Mouse (Mus musculus): ENCODE measurements around the gene Polr3e. TPM values are rescaled to one million over a fixed set of nuclear protein-coding genes. Genes with fewer than 3 reads are reported as not detected.

Polr3e gene
- polyA plus RNA-seq, 1 experiment from 2014 or later: 27.1 TPM

- WGBS: 69% methylated on average over 7 of the region's 7 CpGs
- ATAC-seq (replicated peaks; ENCODE audit: low FRiP score) (no peak), DNase-seq (ENCODE audit: low spot score) (no peak)
- no peaks in the 10 kb centered on the region for H3K27me3 ChIP-seq (ENCODE audit: control insufficient read depth, insufficient read depth, low read length)
- no peak overlapping the region for H3K27ac ChIP-seq (ENCODE audit: low read depth, low read length)
- 0 out of 2 replicates have a peak, but pooled peaks cover 5% of the 10 kb centered on the region for H3K4me1 ChIP-seq (replicated peaks; ENCODE audit: control insufficient read depth, insufficient read depth, low read length)
- H3K4me3 ChIP-seq (ENCODE audit: low read depth, low read length): no peak overlapping the region
- no peak overlapping the region for H3K4me2 ChIP-seq (ENCODE audit: low read depth, low read length, severe bottlenecking)
- H3K9ac ChIP-seq (ENCODE audit: low read length): no peak overlapping the region
- H3K9me3 ChIP-seq (ENCODE audit: control insufficient read depth, low read length): no peaks in the 10 kb centered on the region
- no peaks in the 10 kb centered on the region for H3K36me3 ChIP-seq (ENCODE audit: control insufficient read depth, insufficient read depth, low read length)
Observed at GRCm38 (mm10) chr7:120977063-120977462, 59.5 kb downstream of the Polr3e start.

- WGBS: 89% methylated on average over 4 of the region's 4 CpGs
- no peak for ATAC-seq (replicated peaks; ENCODE audit: low FRiP score)
- Histone ChIP-seq H3K4me1 (replicated peaks; ENCODE audit: control insufficient read depth, insufficient read depth, low read length) (0 out of 2 replicates have a peak, but pooled peaks cover 5% of the 10 kb centered on the region), H3K9me3 (ENCODE audit: control insufficient read depth, low read length) (no peaks in the 10 kb centered on the region), H3K4me3 (ENCODE audit: low read depth, low read length) (no peak overlapping the region), H3K4me2 (ENCODE audit: low read depth, low read length, severe bottlenecking) (no peak overlapping the region), H3K27me3 (ENCODE audit: control insufficient read depth, insufficient read depth, low read length) (no peaks in the 10 kb centered on the region), H3K27ac (ENCODE audit: low read depth, low read length) (no peak overlapping the region), H3K9ac (ENCODE audit: low read length) (no peak overlapping the region), H3K36me3 (ENCODE audit: control insufficient read depth, insufficient read depth, low read length) (no peaks in the 10 kb centered on the region)
- no peak for DNase-seq (ENCODE audit: low spot score)
Observed at GRCm38 (mm10) chr7:120980041-120980440, 62.5 kb downstream of the Polr3e start.

DNA sequence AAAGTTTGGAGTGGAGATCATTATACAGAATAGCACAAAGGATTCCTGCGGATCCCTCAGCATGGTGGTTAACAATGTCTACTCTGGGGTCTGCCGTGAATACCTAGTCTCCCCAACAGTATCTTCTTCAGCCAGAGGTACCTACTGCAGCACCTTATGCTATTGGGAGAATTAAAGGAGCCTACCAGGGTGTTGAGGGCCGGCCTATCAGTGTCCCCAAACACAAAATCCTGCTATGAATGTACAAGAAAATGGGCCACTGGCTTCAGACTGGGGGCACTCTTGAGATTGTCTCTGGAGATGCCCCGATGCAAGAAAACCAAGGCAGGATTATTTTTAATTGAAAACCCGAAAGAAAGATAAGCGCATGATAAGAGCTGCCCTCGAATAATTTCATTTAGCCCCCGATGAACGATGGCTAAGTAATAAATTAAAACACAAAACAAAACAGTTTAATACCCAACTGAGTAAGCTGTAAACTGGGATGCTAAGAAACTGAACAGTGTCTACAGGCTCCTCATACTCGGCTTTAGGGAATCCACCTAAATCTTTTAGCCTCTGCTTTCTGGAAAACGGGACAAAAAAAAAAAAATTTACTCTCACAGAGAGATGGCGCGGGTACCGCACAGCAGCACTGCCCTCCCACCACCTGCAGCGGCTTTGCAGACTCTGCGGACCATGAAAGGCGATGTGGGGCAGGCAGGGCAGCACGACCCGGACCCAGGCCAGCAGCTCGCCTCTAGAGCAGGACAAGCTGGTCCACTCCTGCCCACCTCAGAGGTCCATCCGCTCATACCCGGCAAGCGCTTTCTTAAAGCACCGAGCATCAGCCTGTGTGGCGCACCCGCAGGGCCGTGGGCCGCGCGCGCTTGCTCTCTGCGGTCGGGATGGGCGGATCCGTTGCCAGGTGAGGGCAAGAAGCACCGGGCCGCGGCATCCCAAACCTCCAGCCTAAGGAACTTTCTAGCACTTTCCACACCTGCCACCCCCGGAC is 63.7 kb downstream of the Polr3e start:
- H3K4me1 ChIP-seq (replicated peaks; ENCODE audit: control insufficient read depth, insufficient read depth, low read length): 0 out of 2 replicates have a peak, but pooled peaks cover 3% of the 10 kb centered on the region
- H3K27me3 ChIP-seq (ENCODE audit: control insufficient read depth, insufficient read depth, low read length): no peaks in the 10 kb centered on the region

DNA sequence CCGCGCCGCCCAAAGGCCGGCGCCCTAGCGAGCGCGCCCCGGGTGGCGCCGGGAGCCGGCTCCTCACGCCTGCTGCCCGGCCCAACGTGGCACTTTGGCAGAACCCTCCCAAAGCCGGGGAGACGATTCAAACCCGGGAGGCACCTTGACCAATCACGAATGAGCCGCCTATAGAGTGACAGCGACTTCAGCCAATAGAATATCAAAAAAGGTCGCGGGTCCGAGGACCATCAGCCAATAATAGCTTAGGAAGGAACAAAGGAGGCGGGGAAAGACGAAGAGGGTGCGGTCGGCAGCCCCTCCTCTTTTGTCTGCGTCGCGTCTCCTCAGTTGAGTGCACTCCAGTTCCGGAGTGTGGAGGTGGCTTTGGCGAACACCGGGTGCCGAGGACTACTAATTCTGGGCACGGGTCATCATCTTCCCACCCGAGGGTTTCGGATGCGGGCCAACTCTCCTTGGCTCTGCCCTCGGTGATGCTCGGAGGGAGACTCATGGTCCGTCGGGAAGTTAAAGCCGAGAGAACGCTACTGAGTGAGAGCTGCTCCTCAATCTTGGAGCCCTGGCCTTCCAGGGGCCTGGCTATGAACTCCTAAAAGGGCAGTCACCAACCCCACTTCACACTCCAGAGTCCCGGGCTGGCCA is 64.8 kb downstream of the Polr3e start, which contains the start of the genes Cdr2 and Mfsd13b:
Cdr2 (minus strand) TSS at position 113 of the 642 bp plus-strand sequence.
Mfsd13b (plus strand) TSS at position 310 of the 642 bp plus-strand sequence.
- under 1% methylated on average over 46 of the region's 46 CpGs for WGBS
- Histone ChIP-seq H3K4me2 (ENCODE audit: low read depth, low read length, severe bottlenecking) (peak within 1 kb of the TSS; percentile 88), H3K4me3 (ENCODE audit: low read depth, low read length) (peak within 1 kb of the TSS; percentile 84), H3K9me3 (ENCODE audit: control insufficient read depth, low read length) (no peaks in the 10 kb centered on the region), H3K36me3 (ENCODE audit: control insufficient read depth, insufficient read depth, low read length) (no peaks in the 10 kb centered on the region), H3K9ac (ENCODE audit: low read length) (peak within 1 kb of the TSS; percentile 86), H3K4me1 (replicated peaks; ENCODE audit: control insufficient read depth, insufficient read depth, low read length) (0 out of 2 replicates have a peak, but pooled peaks cover 3% of the 10 kb centered on the region), H3K27ac (ENCODE audit: low read depth, low read length) (peak within 1 kb of the TSS; percentile 71), H3K27me3 (ENCODE audit: control insufficient read depth, insufficient read depth, low read length) (no peaks in the 10 kb centered on the region)
- DNase-seq (ENCODE audit: low spot score) (peak; percentile 93), ATAC-seq (replicated peaks; ENCODE audit: low FRiP score) (peak; percentile 98)

More for the DNA sequence above, 63.7 kb downstream of the Polr3e start:
- Histone ChIP-seq H3K4me3 (ENCODE audit: low read depth, low read length) (peak overlapping the region; percentile 84), H3K9me3 (ENCODE audit: control insufficient read depth, low read length) (no peaks in the 10 kb centered on the region), H3K36me3 (ENCODE audit: control insufficient read depth, insufficient read depth, low read length) (no peaks in the 10 kb centered on the region), H3K4me2 (ENCODE audit: low read depth, low read length, severe bottlenecking) (peak overlapping the region; percentile 88), H3K27ac (ENCODE audit: low read depth, low read length) (peak overlapping the region; percentile 39), H3K9ac (ENCODE audit: low read length) (peak overlapping the region; percentile 86)
- WGBS: 3% methylated on average over 39 of the region's 39 CpGs
- ATAC-seq (replicated peaks; ENCODE audit: low FRiP score) (peak; percentile 47), DNase-seq (ENCODE audit: low spot score) (peak; percentile 80)

DNA sequence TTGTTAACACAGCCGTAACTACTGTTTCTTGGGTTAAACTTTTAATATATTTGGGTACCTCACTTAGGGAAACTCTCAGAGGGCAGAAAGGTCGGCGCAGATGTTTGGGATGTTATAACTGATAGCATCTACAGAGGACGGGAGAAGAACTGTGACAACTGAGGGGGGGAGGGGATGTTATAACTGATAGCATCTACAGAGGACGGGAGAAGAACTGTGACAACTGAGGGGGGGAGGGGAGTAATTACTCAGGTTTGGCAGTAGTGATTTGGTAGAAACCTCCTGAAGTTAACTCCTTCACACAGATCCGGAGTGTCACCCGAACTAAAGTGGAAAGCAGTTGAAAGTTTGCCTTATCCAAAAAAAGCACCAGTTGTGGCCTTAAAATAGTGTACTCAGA is 65.4 kb downstream of the Polr3e start:
- whole genome bisulfite sequencing: 15% methylated on average over 7 of the region's 7 CpGs
- Histone ChIP-seq H3K27ac (ENCODE audit: low read depth, low read length) (no peak overlapping the region), H3K36me3 (ENCODE audit: control insufficient read depth, insufficient read depth, low read length) (no peaks in the 10 kb centered on the region), H3K27me3 (ENCODE audit: control insufficient read depth, insufficient read depth, low read length) (no peaks in the 10 kb centered on the region), H3K4me1 (replicated peaks; ENCODE audit: control insufficient read depth, insufficient read depth, low read length) (0 out of 2 replicates have a peak, but pooled peaks cover 3% of the 10 kb centered on the region), H3K4me3 (ENCODE audit: low read depth, low read length) (peak overlapping the region; percentile 84), H3K4me2 (ENCODE audit: low read depth, low read length, severe bottlenecking) (peak overlapping the region; percentile 88), H3K9me3 (ENCODE audit: control insufficient read depth, low read length) (no peaks in the 10 kb centered on the region), H3K9ac (ENCODE audit: low read length) (peak overlapping the region; percentile 84)
- ATAC-seq (replicated peaks; ENCODE audit: low FRiP score) (0 out of 2 replicates have a peak, but pooled peaks have one; percentile 6), DNase-seq (ENCODE audit: low spot score) (no peak)

- no peak overlapping the region for H3K4me3 ChIP-seq (ENCODE audit: low read depth, low read length)
- H3K27ac ChIP-seq (ENCODE audit: low read depth, low read length): no peak overlapping the region
- DNase-seq (ENCODE audit: low spot score) (no peak), ATAC-seq (replicated peaks; ENCODE audit: low FRiP score) (no peak)
- H3K9ac ChIP-seq (ENCODE audit: low read length): no peak overlapping the region
- no peak overlapping the region for H3K4me2 ChIP-seq (ENCODE audit: low read depth, low read length, severe bottlenecking)
- no peaks in the 10 kb centered on the region; the same call in 1 of the 2 replicates for H3K9me3 ChIP-seq (ENCODE audit: control insufficient read depth, low read length)
- H3K27me3 ChIP-seq (ENCODE audit: control insufficient read depth, insufficient read depth, low read length): no peaks in the 10 kb centered on the region
- H3K36me3 ChIP-seq (ENCODE audit: control insufficient read depth, insufficient read depth, low read length): no peaks in the 10 kb centered on the region
- 70% methylated on average over 8 of the region's 8 CpGs for WGBS
- no peaks in the 10 kb centered on the region for H3K4me1 ChIP-seq (replicated peaks; ENCODE audit: control insufficient read depth, insufficient read depth, low read length)
Observed at GRCm38 (mm10) chr7:120991191-120991590, 73.6 kb downstream of the Polr3e start.

Other genes with a start within 250 kb of the Polr3e start
- 0.39 and 0.60 TPM in 2 replicates for gene Pdzd9, start 247.4 kb upstream of the Polr3e start, polyA plus RNA-seq (2014; fragmentation: Nextera tagmentation; extraction: Ambion mirVana)
- gene Mosmo, start 240.1 kb upstream of the Polr3e start, polyA plus RNA-seq (2014; fragmentation: Nextera tagmentation; extraction: Ambion mirVana): 14.1 and 16.6 TPM in 2 replicates
- gene Vwa3a, start 178.4 kb upstream of the Polr3e start, polyA plus RNA-seq (2014; fragmentation: Nextera tagmentation; extraction: Ambion mirVana): 0.11 and 0.19 TPM in 2 replicates
- not detected in 2 replicates for gene Gm5737, start 105.4 kb upstream of the Polr3e start, polyA plus RNA-seq (2014; fragmentation: Nextera tagmentation; extraction: Ambion mirVana)
- 10.0 and 12.7 TPM in 2 replicates for gene Eef2k, start 74.9 kb upstream of the Polr3e start, polyA plus RNA-seq (2014; fragmentation: Nextera tagmentation; extraction: Ambion mirVana)
- 15.6 and 16.3 TPM in 2 replicates for gene Cdr2, start 64.6 kb downstream of the Polr3e start, polyA plus RNA-seq (2014; fragmentation: Nextera tagmentation; extraction: Ambion mirVana)
- 0.23 and 0.48 TPM in 2 replicates for gene Mfsd13b, start 64.8 kb downstream of the Polr3e start, polyA plus RNA-seq (2014; fragmentation: Nextera tagmentation; extraction: Ambion mirVana)
- gene Mettl9, start 116.7 kb downstream of the Polr3e start, polyA plus RNA-seq (2014; fragmentation: Nextera tagmentation; extraction: Ambion mirVana): 252 and 261 TPM in 2 replicates
- 0.96 and 1.2 TPM in 2 replicates for gene Igsf6, start 156.8 kb downstream of the Polr3e start, polyA plus RNA-seq (2014; fragmentation: Nextera tagmentation; extraction: Ambion mirVana)
- gene Otoa, start 163.9 kb downstream of the Polr3e start, polyA plus RNA-seq (2014; fragmentation: Nextera tagmentation; extraction: Ambion mirVana): 0.11 TPM in 1 of 2 replicates, not detected in the other